8 mouse cellular contexts compared by ENCODE assay signal in genomic region chr7:35117761-35118098, GRCm38 (mm10). TPM values are rescaled to one million over a fixed set of nuclear protein-coding genes. Genes with fewer than 3 reads are reported as not detected.
DNase-seq lines count a peak whose midpoint lies in the region; ATAC-seq and TF ChIP-seq lines count a peak whose summit lies in the region.

No protein-coding gene starts in this region.

- H3K36me3 ChIP-seq in megakaryocyte, embryonic 14.5 days (replicated peaks; ENCODE audit: low read length): no peaks in the 10 kb centered on the region
- H3K36me3 ChIP-seq in liver, embryonic 12.5 days: no peaks in the 10 kb centered on the region
- no peaks in the 10 kb centered on the region for H3K36me3 ChIP-seq in testis, adult 2 months (ENCODE audit: control insufficient read depth, insufficient read depth, low read length)

- H3K4me2 ChIP-seq in liver, embryonic 12.5 days: peak overlapping the region; percentile 64

- no peaks in the 10 kb centered on the region; the same call in 1 of the 2 replicates for H3K27me3 ChIP-seq in cerebellum, adult 2 months (ENCODE audit: control insufficient read depth, insufficient read depth, low read length)
- H3K27me3 ChIP-seq in megakaryocyte, embryonic 14.5 days (replicated peaks): peaks cover 88% of the 10 kb centered on the region
- peaks cover 79% of the 10 kb centered on the region for H3K27me3 ChIP-seq in liver, embryonic 12.5 days (replicated peaks)
- no peaks in the 10 kb centered on the region for H3K27me3 ChIP-seq in testis, adult 2 months (ENCODE audit: control insufficient read depth, insufficient read depth, low read length)

- TF ChIP-seq POLR2A in cerebellum, adult 2 months (IDR thresholded peaks at IDR 0.05; ENCODE audit: borderline replicate concordance, insufficient read depth, low read length): no peak
- no peak for TF ChIP-seq POLR2A in testis, adult 2 months (IDR thresholded peaks at IDR 0.05; ENCODE audit: control insufficient read depth, low read depth, low read length)

- DNase-seq in cerebellum, adult 2 months: no peak
- no peak for DNase-seq in right cerebral cortex, postnatal 14 days
- no peak for DNase-seq in thymus, postnatal 0 days (ENCODE audit: low spot score)

- peaks cover 6% of the 10 kb centered on the region; the same call in 1 of the 2 replicates for H3K9me3 ChIP-seq in megakaryocyte, embryonic 14.5 days
- no peaks in the 10 kb centered on the region for H3K9me3 ChIP-seq in liver, embryonic 12.5 days (replicated peaks)

- peak overlapping the region; percentile 67 for H3K4me3 ChIP-seq in cerebellum, adult 2 months (replicated peaks; ENCODE audit: insufficient read depth, low read depth, low read length)
- peak overlapping the region; percentile 93 for H3K4me3 ChIP-seq in megakaryocyte, embryonic 14.5 days (replicated peaks)
- peak overlapping the region; percentile 59 for H3K4me3 ChIP-seq in liver, embryonic 12.5 days
- H3K4me3 ChIP-seq in testis, adult 2 months (ENCODE audit: control insufficient read depth, low read depth, low read length): peak overlapping the region; percentile 76

- TF ChIP-seq CTCF in cerebellum, adult 2 months (IDR thresholded peaks at IDR 0.05; ENCODE audit: borderline replicate concordance, insufficient read depth, low read depth, low read length): no peak
- no peak for TF ChIP-seq CTCF in testis, adult 2 months (IDR thresholded peaks at IDR 0.05; ENCODE audit: control insufficient read depth, insufficient read depth, insufficient replicate concordance, low read depth, low read length)

- no peak overlapping the region for H3K27ac ChIP-seq in cerebellum, adult 2 months (ENCODE audit: insufficient read depth, low read length)
- peak overlapping the region; percentile 75 for H3K27ac ChIP-seq in liver, embryonic 12.5 days
- no peak overlapping the region for H3K27ac ChIP-seq in testis, adult 2 months (ENCODE audit: control insufficient read depth, insufficient read depth, low read depth, low read length)

- ATAC-seq in cerebellum, adult (ENCODE audit: insufficient number of reproducible peaks, low FRiP score, low TSS enrichment): no peak
- ATAC-seq in megakaryocyte, adult 5-6 weeks (ENCODE audit: poor library complexity, severe bottlenecking): no peak
- ATAC-seq in liver, embryonic 12.5 days: no peak

- no peaks in the 10 kb centered on the region for H3K4me1 ChIP-seq in cerebellum, adult 2 months (ENCODE audit: control insufficient read depth, insufficient read depth, low read length)
- H3K4me1 ChIP-seq in megakaryocyte, embryonic 14.5 days: peaks cover 42% of the 10 kb centered on the region
- peaks cover 23% of the 10 kb centered on the region for H3K4me1 ChIP-seq in liver, embryonic 12.5 days
- peaks cover 22% of the 10 kb centered on the region for H3K4me1 ChIP-seq in testis, adult 2 months (ENCODE audit: control insufficient read depth, insufficient read depth, low read length)

- 7% methylated on average over 25 of the region's 25 CpGs for WGBS in cerebellum, adult 2 months
- 2% methylated on average over 25 of the region's 25 CpGs for WGBS in liver, embryonic 12.5 days (ENCODE audit: insufficient replicate concordance)

- peak overlapping the region; percentile 46; the same call in 1 of the 2 replicates for H3K9ac ChIP-seq in liver, embryonic 12.5 days

RNA-seq across cellular contexts. Expression of gene Cebpa, which starts 1.4 kb away (rescaled TPM):
- 4.8 and 5.0 TPM in 2 replicates for polyA plus RNA-seq in cerebellum, adult 2 months (2012; rRNA removed)
- polyA plus RNA-seq in megakaryocyte, embryonic 14.5 days (2012; ENCODE audit: insufficient read depth, low replicate concordance): 43.6 and 55.1 TPM in 2 replicates
- 48.7 and 57.0 TPM in 2 replicates for total RNA-seq in megakaryocyte, adult 5-6 weeks (2015)
- total RNA-seq in megakaryocyte, adult 5-6 weeks (2017): 21.7 and 22.4 TPM in 2 replicates
- 11.5 and 11.6 TPM in 2 replicates for polyA plus RNA-seq in liver, embryonic 12.5 days (2016; fragmentation: Nextera tagmentation; extraction: Ambion mirVana)
- 1.7 and 2.6 TPM in 2 replicates for polyA plus RNA-seq in testis, adult 2 months (2012; rRNA removed)
- 5.2 and 6.2 TPM in 2 replicates for polyA plus RNA-seq in thymus, postnatal 0 days (2015; fragmentation: Nextera tagmentation; extraction: Ambion mirVana)
